Mouse (Mus musculus): ENCODE data around the gene Pomt1. TPM values are rescaled to one million over a fixed set of nuclear protein-coding genes. Genes with fewer than 3 reads are reported as not detected.

Pomt1 gene
- polyA plus RNA-seq (2015; fragmentation: Illumina TruSeq; extraction: RNeasy Lipid Tissue Mini Kit (QIAGEN cat#74804); ENCODE audit: low read depth, low replicate concordance), result 12.8 TPM

DNA sequence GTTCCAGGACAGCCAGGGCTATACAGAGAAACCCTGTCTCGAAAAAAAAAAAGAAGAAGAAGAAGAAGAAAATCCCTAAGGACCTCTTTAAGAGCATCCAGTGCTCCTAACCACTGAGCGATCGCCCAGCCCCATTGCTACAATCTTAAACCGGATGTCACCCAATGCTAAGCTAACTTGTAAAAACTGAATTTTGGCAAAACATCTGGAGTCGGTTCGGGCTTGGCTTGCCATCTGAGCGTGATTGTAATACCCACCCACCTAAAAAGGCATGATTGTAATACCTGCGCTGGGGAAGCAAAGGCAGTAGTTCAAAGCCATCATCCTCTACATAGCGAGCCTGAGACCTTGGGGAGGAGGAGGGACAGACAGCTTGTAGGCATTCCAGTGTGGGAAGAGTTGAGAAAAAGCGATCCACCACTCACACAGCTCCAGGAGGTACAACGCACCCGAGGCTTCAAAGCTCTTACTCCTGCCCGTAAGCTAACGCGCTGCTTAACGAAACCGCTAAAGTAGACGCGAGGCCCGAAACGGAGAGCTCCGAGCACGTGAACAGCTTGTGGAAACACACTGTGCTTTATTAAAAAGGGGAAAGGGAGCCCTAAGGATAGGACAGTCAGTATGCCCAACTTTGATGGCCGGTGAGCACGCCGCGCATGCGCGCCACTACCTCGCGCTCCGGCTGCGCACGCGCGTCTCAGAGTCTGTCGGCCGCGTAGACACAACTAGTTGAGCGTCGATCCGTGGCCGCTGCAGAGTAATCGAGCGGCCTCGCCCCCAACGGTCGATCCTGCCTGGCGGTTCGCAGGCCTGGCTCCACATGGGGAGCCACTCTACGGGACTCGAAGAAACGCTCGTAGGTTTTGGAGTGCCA lies at the start of gene Pomt1:
TSS of gene Pomt1 (plus strand) at position 705 of the 874 bp plus-strand sequence.

DNA sequence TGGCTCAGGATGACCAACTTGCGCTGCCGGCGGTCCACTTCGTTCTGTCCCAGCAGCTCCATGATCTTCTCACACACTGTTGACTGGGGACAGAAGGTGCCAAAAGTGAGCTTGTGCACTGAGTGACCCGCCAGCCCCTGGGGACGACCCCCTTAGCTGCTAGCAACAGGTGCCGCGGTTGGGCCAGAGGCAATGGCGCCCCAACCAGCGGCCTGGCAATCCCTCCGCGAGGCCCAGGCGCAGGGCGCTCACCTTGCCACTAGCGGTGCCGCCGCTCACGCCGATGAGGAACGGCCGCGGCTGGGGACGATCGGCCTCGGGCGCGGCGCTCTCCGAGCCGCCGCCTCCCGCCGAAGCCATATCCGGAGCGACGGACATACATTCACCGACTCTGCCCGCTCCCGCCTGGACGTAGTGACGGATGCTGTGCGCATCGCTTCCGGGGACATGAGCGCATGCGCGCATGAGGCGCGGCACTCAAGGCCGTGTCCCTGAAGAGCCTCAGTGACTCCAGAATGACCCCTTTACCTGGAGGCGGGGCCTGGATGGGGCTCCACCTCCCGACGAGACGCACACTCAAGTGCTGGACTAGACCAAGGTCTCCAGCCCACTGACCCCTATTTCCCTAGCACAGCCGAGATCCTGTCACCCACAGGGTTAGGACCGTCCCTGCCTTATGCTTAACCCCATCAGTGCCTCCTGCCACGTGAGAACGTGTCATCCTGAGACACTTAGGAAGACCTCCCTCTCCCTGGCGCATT lies 23.4 kb downstream of the Pomt1 start, which contains the start of gene Uck1:
TSS of gene Uck1 (minus strand) at position 503 of the 761 bp plus-strand sequence.

DNA sequence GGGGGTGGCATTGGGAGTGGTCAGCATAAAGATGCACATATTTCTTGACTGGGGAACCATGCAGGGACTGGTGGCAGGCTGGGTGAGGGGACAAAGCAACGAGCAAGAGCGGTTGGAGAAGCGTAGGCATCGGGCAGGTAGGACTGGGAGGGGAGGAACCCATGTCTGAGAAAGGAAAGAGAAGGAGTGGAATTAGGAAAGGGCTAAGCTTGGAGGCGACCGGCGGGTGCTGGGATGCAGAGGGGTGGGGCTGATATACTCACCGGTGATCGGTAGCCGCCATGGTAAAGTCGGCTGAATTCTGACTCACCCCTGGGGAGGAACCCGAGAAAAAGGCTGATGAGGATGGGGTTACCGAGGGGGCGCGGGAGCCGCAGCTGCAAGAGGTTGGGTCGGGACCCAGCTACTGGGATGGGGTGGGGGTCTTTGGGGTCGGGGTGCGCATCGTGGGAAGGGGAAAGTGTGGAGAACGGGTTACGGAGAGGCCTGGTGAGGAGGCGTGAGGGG lies 51.0 kb downstream of the Pomt1 start, which contains the start of gene Golga2:
TSS of gene Golga2 (plus strand) at position 51 of the 507 bp plus-strand sequence.

DNA sequence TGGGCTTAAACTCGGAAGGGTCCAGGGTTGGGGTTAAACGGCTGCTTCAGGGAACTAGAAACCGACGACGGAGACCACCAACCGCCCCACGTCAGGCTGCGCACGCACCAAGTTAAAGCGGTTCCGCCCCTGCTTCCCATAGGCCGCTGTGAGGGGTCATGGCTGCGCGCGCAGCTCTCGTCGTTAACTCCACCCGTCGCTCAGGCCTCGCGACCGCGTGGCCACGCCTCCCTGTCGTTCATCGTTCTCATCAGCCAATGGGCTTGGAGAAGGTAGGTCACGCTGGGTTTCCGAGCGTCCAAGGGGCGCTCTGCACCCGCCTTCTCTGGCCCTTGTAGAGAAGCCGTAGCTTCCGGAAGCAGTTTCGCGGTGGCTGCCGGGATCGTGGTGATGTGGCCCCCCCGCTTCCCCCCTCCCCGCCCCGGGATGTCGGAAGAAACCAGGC lies 51.6 kb downstream of the Pomt1 start, which contains the start of gene Swi5:
TSS of gene Swi5 (minus strand) at position 153 of the 445 bp plus-strand sequence.

Other genes starting within 250 kb of the Pomt1 start
- 4.5 TPM for gene Fam78a, start 151.7 kb upstream of the Pomt1 start, polyA plus RNA-seq (2015; fragmentation: Illumina TruSeq; extraction: RNeasy Lipid Tissue Mini Kit (QIAGEN cat#74804); ENCODE audit: low read depth, low replicate concordance)
- gene Plpp7, start 141.1 kb upstream of the Pomt1 start, polyA plus RNA-seq (2015; fragmentation: Illumina TruSeq; extraction: RNeasy Lipid Tissue Mini Kit (QIAGEN cat#74804); ENCODE audit: low read depth, low replicate concordance), result 26.8 TPM
- gene Prrc2b, start 85.5 kb upstream of the Pomt1 start, polyA plus RNA-seq (2015; fragmentation: Illumina TruSeq; extraction: RNeasy Lipid Tissue Mini Kit (QIAGEN cat#74804); ENCODE audit: low read depth, low replicate concordance), result 104 TPM
- gene Uck1, start 23.6 kb downstream of the Pomt1 start, polyA plus RNA-seq (2015; fragmentation: Illumina TruSeq; extraction: RNeasy Lipid Tissue Mini Kit (QIAGEN cat#74804); ENCODE audit: low read depth, low replicate concordance), result 60.4 TPM
- 61.7 TPM for gene Golga2, start 50.8 kb downstream of the Pomt1 start, polyA plus RNA-seq (2015; fragmentation: Illumina TruSeq; extraction: RNeasy Lipid Tissue Mini Kit (QIAGEN cat#74804); ENCODE audit: low read depth, low replicate concordance)
- gene Swi5, start 51.5 kb downstream of the Pomt1 start, polyA plus RNA-seq (2015; fragmentation: Illumina TruSeq; extraction: RNeasy Lipid Tissue Mini Kit (QIAGEN cat#74804); ENCODE audit: low read depth, low replicate concordance), result 488 TPM
- gene Ciz1, start 115.7 kb downstream of the Pomt1 start, polyA plus RNA-seq (2015; fragmentation: Illumina TruSeq; extraction: RNeasy Lipid Tissue Mini Kit (QIAGEN cat#74804); ENCODE audit: low read depth, low replicate concordance), result 59.5 TPM
- 752 TPM for gene Dnm1, start 116.7 kb downstream of the Pomt1 start, polyA plus RNA-seq (2015; fragmentation: Illumina TruSeq; extraction: RNeasy Lipid Tissue Mini Kit (QIAGEN cat#74804); ENCODE audit: low read depth, low replicate concordance)
- 442 TPM for gene 1110008P14Rik, start 145.3 kb downstream of the Pomt1 start, polyA plus RNA-seq (2015; fragmentation: Illumina TruSeq; extraction: RNeasy Lipid Tissue Mini Kit (QIAGEN cat#74804); ENCODE audit: low read depth, low replicate concordance)
- 1.5 TPM for gene Lcn2, start 151.7 kb downstream of the Pomt1 start, polyA plus RNA-seq (2015; fragmentation: Illumina TruSeq; extraction: RNeasy Lipid Tissue Mini Kit (QIAGEN cat#74804); ENCODE audit: low read depth, low replicate concordance)
- 60.8 TPM for gene Ptges2, start 159.3 kb downstream of the Pomt1 start, polyA plus RNA-seq (2015; fragmentation: Illumina TruSeq; extraction: RNeasy Lipid Tissue Mini Kit (QIAGEN cat#74804); ENCODE audit: low read depth, low replicate concordance)
- gene Naif1, start 213.9 kb downstream of the Pomt1 start, polyA plus RNA-seq (2015; fragmentation: Illumina TruSeq; extraction: RNeasy Lipid Tissue Mini Kit (QIAGEN cat#74804); ENCODE audit: low read depth, low replicate concordance), result 2.4 TPM
- 57.6 TPM for gene Slc25a25, start 214.9 kb downstream of the Pomt1 start, polyA plus RNA-seq (2015; fragmentation: Illumina TruSeq; extraction: RNeasy Lipid Tissue Mini Kit (QIAGEN cat#74804); ENCODE audit: low read depth, low replicate concordance)

All from brain, adult 10 weeks (tissue).